Mouse (Mus musculus) ES-E14 (cell line): ENCODE data around the gene Ube4a. TPM values are rescaled to one million over a fixed set of nuclear protein-coding genes. Genes with fewer than 3 reads are reported as not detected.

Source experiments
- DNase-seq: peaks from one replicate; pipeline ENCODE4 v3.0.0-alpha.2; 2013; ENCODE audit warnings: low read depth, low spot score
- H3K27ac ChIP-seq: 2 replicates; pipeline ENCODE4 v1.5.1; 2012; ENCODE audit warnings: low read depth, mild to moderate bottlenecking, low read length, moderate library complexity, mixed read lengths; ENCODE audit not compliant: poor library complexity, insufficient read depth, severe bottlenecking
- H3K36me3 ChIP-seq: 2 replicates; pipeline ENCODE4 v1.6.1; 2012; ENCODE audit warnings: mild to moderate bottlenecking, low read length, moderate library complexity, mixed read lengths; ENCODE audit not compliant: control insufficient read depth, poor library complexity, insufficient read depth, severe bottlenecking
- H3K4me1 ChIP-seq, 2 experiments: fragments of 150-350 bp in 1 of 2; sonication (generic) in 1 of 2; 2 replicates each; pipeline ENCODE4 v1.6.1; 2012; ENCODE audit warnings: low read length in 2 of 2, mild to moderate bottlenecking in 1 of 2, mixed read lengths in 1 of 2; ENCODE audit not compliant: control insufficient read depth in 2 of 2, insufficient read depth in 2 of 2, poor library complexity in 1 of 2
- H3K4me3 ChIP-seq, 2 experiments: fragments of 150-350 bp in 1 of 2; sonication (generic) in 1 of 2; 2 replicates each; pipeline ENCODE4 v1.5.1; 2012; ENCODE audit warnings: low read length in 2 of 2, low read depth in 1 of 2, mild to moderate bottlenecking in 1 of 2, mixed read lengths in 1 of 2; ENCODE audit not compliant: insufficient read depth in 1 of 2, poor library complexity in 1 of 2, severe bottlenecking in 1 of 2
- H3K9ac ChIP-seq: 2 replicates; pipeline ENCODE4 v1.6.1; 2012; ENCODE audit warnings: low read depth, mild to moderate bottlenecking, low read length, mixed read lengths; ENCODE audit not compliant: poor library complexity, insufficient read depth, severe bottlenecking
- H3K9me3 ChIP-seq: fragments of 150-350 bp; sonication (generic); 2 replicates; pipeline ENCODE4 v1.6.1; 2012; ENCODE audit warnings: low read depth, mild to moderate bottlenecking, low read length; ENCODE audit not compliant: control insufficient read depth, insufficient read depth
- CHD2 ChIP-seq: IDR thresholded peaks from 2 replicates; pipeline ENCODE4 v1.6.1; 2014; ENCODE audit warnings: mild to moderate bottlenecking, low read depth, low read length, inconsistent platforms
- HCFC1 ChIP-seq: IDR thresholded peaks from 2 replicates; pipeline ENCODE4 v1.6.1; 2012; ENCODE audit warnings: low read length, inconsistent platforms, borderline replicate concordance; ENCODE audit not compliant: insufficient read depth
- MAFK ChIP-seq: IDR thresholded peaks from 2 replicates; pipeline ENCODE4 v1.6.1; 2014; ENCODE audit warnings: mild to moderate bottlenecking, low read depth, low read length, inconsistent platforms; ENCODE audit not compliant: insufficient read depth
- ZC3H11A ChIP-seq: IDR thresholded peaks from 2 replicates; pipeline ENCODE4 v1.6.1; 2012; ENCODE audit warnings: low read depth, mild to moderate bottlenecking, inconsistent platforms, low read length, borderline replicate concordance
- ZNF384 ChIP-seq: IDR thresholded peaks from 2 replicates; pipeline ENCODE4 v1.6.1; 2012; ENCODE audit warnings: low read depth, low read length, inconsistent platforms
- in situ Hi-C, 2 experiments: fragments of 600-800 bp; cut with MboI; formaldehyde crosslinking; loops; one replicate each; pipeline ENCODE4 v1.15.1; 2025; ENCODE audit warnings: low sequenced_read_pairs in 2 of 2, inconsistent platforms in 1 of 2; ENCODE audit not compliant: unreplicated experiment in 2 of 2
- total RNA-seq: library from RNA; depleted of rRNA; stranded (reverse); fragments of 300-350 nt; gene quantifications from 2 replicates; pipeline ENCODE4 v1.2.3, GENCODE M21; 2012

Gene Ube4a
- total RNA-seq, 1 experiment, result 46.5 TPM

DNA sequence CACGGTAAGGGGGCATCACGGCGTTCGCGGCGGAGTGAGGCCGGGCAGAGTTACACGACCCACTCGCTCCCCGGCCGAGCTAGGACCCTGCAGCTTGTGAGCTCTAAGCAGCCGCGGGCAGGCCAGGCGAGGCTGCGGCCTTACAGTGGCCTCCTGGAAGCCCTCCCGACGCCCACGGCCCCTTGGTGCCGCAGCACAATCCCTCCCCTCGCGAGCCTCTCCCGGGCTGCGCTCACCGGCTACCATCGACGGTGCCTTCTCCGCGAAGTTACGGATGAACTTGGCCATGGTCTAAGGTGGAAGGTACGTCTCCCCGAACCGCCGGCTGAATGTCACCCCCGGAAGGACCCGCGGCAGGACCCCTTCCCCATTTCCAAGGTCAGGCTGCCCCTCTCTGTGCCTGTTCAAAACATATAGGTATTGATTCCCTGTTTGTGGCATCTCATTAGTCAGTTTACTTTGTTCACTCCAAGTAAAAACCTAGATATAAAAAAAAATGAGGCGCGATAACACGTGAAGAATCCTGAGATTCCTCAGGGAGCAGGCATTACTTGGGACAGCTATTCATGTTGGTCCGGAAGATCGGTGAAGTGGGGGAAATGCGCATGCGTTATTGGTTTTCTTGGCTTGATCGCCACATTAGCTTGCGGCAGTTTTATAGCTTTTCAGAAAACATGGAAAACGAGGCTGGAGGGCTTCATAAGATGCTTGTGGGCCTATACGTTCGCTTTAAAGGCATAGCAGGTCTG is 44.9 kb downstream of the Ube4a start, which contains the start of gene Atp5l:
TSS of gene Atp5l (minus strand) at position 369 of the 749 bp plus-strand sequence.
- Histone ChIP-seq H3K36me3 (no peaks in the 10 kb centered on the region), H3K27ac (peak within 1 kb of the TSS; percentile 64; the same call in 1 of the 2 replicates), H3K9me3 (no peaks in the 10 kb centered on the region), H3K9ac (peak within 1 kb of the TSS; percentile 87), H3K4me3 (peak within 1 kb of the TSS; percentile 83), H3K4me1 (no peaks in the 10 kb centered on the region)
- TF ChIP-seq MAFK (no peak), HCFC1 (peak; percentile 56; the same call in 1 of the 2 replicates)
- DNase-seq, result peak; percentile 92
- in situ Hi-C loops, result no loop called here

DNA sequence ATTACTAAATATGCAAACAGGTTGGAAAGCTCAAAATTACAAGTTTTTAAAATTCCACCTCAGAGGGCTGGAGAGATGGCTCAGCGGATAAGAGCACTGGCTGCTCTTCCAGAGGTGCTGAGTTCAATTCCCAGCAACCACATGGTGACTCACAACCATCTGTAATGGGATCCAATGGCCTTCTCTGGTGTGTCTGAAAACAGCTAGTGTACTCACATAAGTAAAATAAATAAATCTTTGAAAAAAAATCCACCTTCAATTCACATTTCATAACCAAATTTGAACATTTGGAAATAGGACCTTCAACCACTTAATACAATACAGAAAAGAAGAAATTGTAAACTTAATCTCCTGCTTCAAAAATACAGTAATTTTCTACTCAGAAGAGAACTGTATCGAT is 45.8 kb downstream of the Ube4a start:
- Histone ChIP-seq H3K27ac (no peak overlapping the region), H3K4me1 (no peaks in the 10 kb centered on the region), H3K9me3 (no peaks in the 10 kb centered on the region), H3K36me3 (no peaks in the 10 kb centered on the region; the same call in 1 of the 2 replicates), H3K4me3 (peak overlapping the region; percentile 83), H3K9ac (peak overlapping the region; percentile 87; the same call in 1 of the 2 replicates)
- in situ Hi-C loops, result no loop called here
- TF ChIP-seq HCFC1 (no peak), ZC3H11A (no peak), CHD2 (no peak), ZNF384 (no peak), MAFK (no peak)
- no peak for DNase-seq

DNA sequence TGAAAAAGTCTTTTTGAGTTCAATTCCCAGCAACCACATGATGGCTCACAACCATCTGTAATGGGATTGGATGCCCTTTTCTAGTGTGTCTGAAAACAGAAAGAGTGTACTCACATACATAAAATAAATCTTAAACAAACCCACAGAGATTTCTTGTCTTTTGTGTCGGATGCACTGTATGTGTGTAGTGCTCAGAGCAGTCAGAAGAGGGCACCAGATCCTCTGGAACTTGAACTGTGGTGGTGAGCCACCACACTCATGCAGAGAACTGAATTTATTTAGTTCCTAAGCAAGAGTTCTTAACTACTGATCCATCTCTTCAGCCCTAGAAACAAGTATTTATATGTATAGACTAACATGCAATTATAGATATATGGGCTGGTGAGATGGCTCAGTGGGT is 49.2 kb downstream of the Ube4a start:
- H3K27ac ChIP-seq, result no peak overlapping the region
- H3K4me1 ChIP-seq, result no peaks in the 10 kb centered on the region
- H3K4me3 ChIP-seq, result no peak overlapping the region
- TF ChIP-seq ZNF384, result no peak
- no peak for TF ChIP-seq MAFK
- no peak for TF ChIP-seq CHD2
- TF ChIP-seq HCFC1, result no peak
- no peak for TF ChIP-seq ZC3H11A
- H3K9ac ChIP-seq, result no peak overlapping the region
- DNase-seq, result peak; percentile 28
- peaks cover 3% of the 10 kb centered on the region; the same call in 1 of the 2 replicates for H3K36me3 ChIP-seq
- no peaks in the 10 kb centered on the region for H3K9me3 ChIP-seq
- in situ Hi-C loops, result no loop called here

DNA sequence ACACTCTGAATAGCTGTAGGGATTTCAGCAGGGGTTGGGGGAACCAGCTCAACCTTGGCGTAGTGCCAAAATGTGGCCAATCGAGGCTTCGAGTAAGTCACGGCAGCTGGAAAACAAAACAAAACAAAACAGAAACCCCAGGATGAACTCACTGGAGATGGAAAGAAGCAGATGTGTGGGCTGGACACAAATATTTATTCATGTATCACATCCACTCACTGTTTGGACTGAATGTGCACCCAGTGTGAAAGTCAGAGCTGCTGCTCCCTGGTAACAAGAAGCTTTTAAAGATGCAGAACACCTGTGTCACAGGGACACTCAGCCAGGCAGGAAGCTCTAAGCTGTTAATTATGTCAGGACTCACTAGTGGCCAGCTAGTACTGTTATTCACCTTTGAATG is 50.7 kb downstream of the Ube4a start:
- H3K36me3 ChIP-seq, result peaks cover 3% of the 10 kb centered on the region; the same call in 1 of the 2 replicates
- H3K9me3 ChIP-seq, result no peaks in the 10 kb centered on the region
- in situ Hi-C loops, result no loop called here
- H3K27ac ChIP-seq, result no peak overlapping the region
- H3K4me3 ChIP-seq, result no peak overlapping the region
- no peaks in the 10 kb centered on the region for H3K4me1 ChIP-seq
- no peak for DNase-seq
- TF ChIP-seq HCFC1, result no peak
- TF ChIP-seq ZNF384, result no peak
- no peak for TF ChIP-seq MAFK
- no peak for TF ChIP-seq CHD2
- no peak for TF ChIP-seq ZC3H11A
- H3K9ac ChIP-seq, result no peak overlapping the region
